Mouse (Mus musculus) C2C12 (cell line): ENCODE data around the gene S100a4. TPM values are rescaled to one million over a fixed set of nuclear protein-coding genes. Genes with fewer than 3 reads are reported as not detected.

Experiments
- H3K27me3 ChIP-seq: one replicate; pipeline ENCODE4 v1.6.1; 2011; ENCODE audit not compliant: control insufficient read depth, insufficient read depth, insufficient read length
- H3K36me3 ChIP-seq: one replicate; pipeline ENCODE4 v1.6.1; 2011; ENCODE audit not compliant: control insufficient read depth, insufficient read depth
- H3K4me3 ChIP-seq: one replicate; pipeline ENCODE4 v1.5.1; 2011; ENCODE audit warnings: mild to moderate bottlenecking, control low read depth; ENCODE audit not compliant: poor library complexity, insufficient read depth, severe bottlenecking
- H3K79me2 ChIP-seq: one replicate; pipeline ENCODE4 v1.6.1; 2011; ENCODE audit not compliant: control insufficient read depth, insufficient read depth
- H3K79me3 ChIP-seq: one replicate; pipeline ENCODE4 v1.6.1; 2011; ENCODE audit warnings: low read depth, control low read depth
- H3ac ChIP-seq: one replicate; pipeline ENCODE3; 2011; ENCODE audit warnings: low read depth; ENCODE audit not compliant: control insufficient read depth, insufficient read length
- CEBPB ChIP-seq: IDR thresholded peaks from one replicate; pipeline ENCODE4 v1.6.1; 2011; ENCODE audit warnings: low read depth, mild to moderate bottlenecking, control low read depth, moderate library complexity
- CTCF ChIP-seq: IDR thresholded peaks from one replicate; pipeline ENCODE4 v1.5.1; 2011; ENCODE audit not compliant: control insufficient read depth, insufficient read depth, insufficient read length
- FOSL1 ChIP-seq: IDR thresholded peaks from one replicate; pipeline ENCODE4 v1.8.0; 2011; ENCODE audit warnings: mild to moderate bottlenecking, low read length; ENCODE audit not compliant: poor library complexity, insufficient read depth, severe bottlenecking
- MAX ChIP-seq: IDR thresholded peaks from one replicate; pipeline ENCODE4 v1.6.1; 2011; ENCODE audit warnings: mild to moderate bottlenecking, control low read depth
- MYOD1 ChIP-seq: IDR thresholded peaks from one replicate; pipeline ENCODE4 v1.6.1; 2011; ENCODE audit warnings: low read depth; ENCODE audit not compliant: control insufficient read depth, insufficient read length
- MYOG ChIP-seq: IDR thresholded peaks from one replicate; pipeline ENCODE4 v1.6.1; 2011; ENCODE audit not compliant: control insufficient read depth, insufficient read length; ENCODE audit errors: extremely low read depth
- USF1 ChIP-seq: IDR thresholded peaks from one replicate; pipeline ENCODE4 v1.6.1; 2011; ENCODE audit warnings: low read depth, mild to moderate bottlenecking, control low read depth, moderate library complexity
- polyA plus RNA-seq: library from polyadenylated mRNA; unstranded; fragments of >200 nt; fragmentation: generic; extraction: Trizol; gene quantifications from one replicate; pipeline ENCODE4 v1.2.1, GENCODE M21; 2012; ENCODE audit warnings: missing spikeins

The S100a4 gene
- polyA plus RNA-seq, 1 experiment: 11,980 TPM

- TF ChIP-seq CTCF: peak; percentile 92
- no peak for TF ChIP-seq MYOG
- no peaks in the 10 kb centered on the region for H3K79me2 ChIP-seq
- H3K4me3 ChIP-seq: no peak overlapping the region
- peaks cover 4% of the 10 kb centered on the region for H3K36me3 ChIP-seq
- H3ac ChIP-seq: no peak overlapping the region
- H3K27me3 ChIP-seq: no peaks in the 10 kb centered on the region
- no peaks in the 10 kb centered on the region for H3K79me3 ChIP-seq
Measured at GRCm38 (mm10) chr3:90627807-90628206, 24.2 kb downstream of the S100a4 start.

- no peak overlapping the region for H3K4me3 ChIP-seq
- H3K79me3 ChIP-seq: no peaks in the 10 kb centered on the region
- H3K79me2 ChIP-seq: no peaks in the 10 kb centered on the region
- no peak overlapping the region for H3ac ChIP-seq
- peak; percentile 21 for TF ChIP-seq MYOD1
- no peak for TF ChIP-seq CEBPB
- no peaks in the 10 kb centered on the region for H3K36me3 ChIP-seq
- H3K27me3 ChIP-seq: no peaks in the 10 kb centered on the region
Measured at GRCm38 (mm10) chr3:90629298-90629697, 25.7 kb downstream of the S100a4 start.

- H3K4me3 ChIP-seq: no peak overlapping the region
- no peaks in the 10 kb centered on the region for H3K27me3 ChIP-seq
- H3K36me3 ChIP-seq: no peaks in the 10 kb centered on the region
- H3ac ChIP-seq: no peak overlapping the region
- H3K79me3 ChIP-seq: no peaks in the 10 kb centered on the region
- TF ChIP-seq CEBPB (no peak), MYOD1 (no peak), MAX (no peak), CTCF (no peak), MYOG (no peak), FOSL1 (no peak), USF1 (no peak)
- H3K79me2 ChIP-seq: no peaks in the 10 kb centered on the region
Measured at GRCm38 (mm10) chr3:90631984-90632383, 28.4 kb downstream of the S100a4 start.

GRCm38 (mm10) chr3:90638511-90639275 is 35.1 kb downstream of the S100a4 start:
- no peak overlapping the region for H3ac ChIP-seq
- no peaks in the 10 kb centered on the region for H3K27me3 ChIP-seq
- H3K79me2 ChIP-seq: no peaks in the 10 kb centered on the region
- H3K79me3 ChIP-seq: no peaks in the 10 kb centered on the region
- TF ChIP-seq USF1: no peak
- TF ChIP-seq MYOG: no peak
- TF ChIP-seq MAX: no peak
- TF ChIP-seq CTCF: no peak
- TF ChIP-seq MYOD1: no peak
- TF ChIP-seq CEBPB: no peak
- TF ChIP-seq FOSL1: no peak
- H3K4me3 ChIP-seq: no peak overlapping the region
- no peaks in the 10 kb centered on the region for H3K36me3 ChIP-seq

- Histone ChIP-seq H3ac (no peak overlapping the region), H3K79me2 (no peaks in the 10 kb centered on the region), H3K79me3 (no peaks in the 10 kb centered on the region), H3K4me3 (no peak overlapping the region), H3K36me3 (no peaks in the 10 kb centered on the region), H3K27me3 (no peaks in the 10 kb centered on the region)
- no peak for TF ChIP-seq USF1
- TF ChIP-seq CTCF: peak; percentile 26
Measured at GRCm38 (mm10) chr3:90639511-90640154, 36.1 kb downstream of the S100a4 start.

- TF ChIP-seq CEBPB (no peak), CTCF (no peak), MYOD1 (no peak), MAX (no peak), FOSL1 (no peak), MYOG (no peak), USF1 (no peak)
- no peak overlapping the region for H3K4me3 ChIP-seq
- no peaks in the 10 kb centered on the region for H3K36me3 ChIP-seq
- no peaks in the 10 kb centered on the region for H3K27me3 ChIP-seq
- H3K79me2 ChIP-seq: no peaks in the 10 kb centered on the region
- H3K79me3 ChIP-seq: no peaks in the 10 kb centered on the region
- H3ac ChIP-seq: no peak overlapping the region
Measured at GRCm38 (mm10) chr3:90640981-90641380, 37.4 kb downstream of the S100a4 start.
